Mouse (Mus musculus): ENCODE data around the gene Prickle2. TPM values are rescaled to one million over a fixed set of nuclear protein-coding genes. Genes with fewer than 3 reads are reported as not detected.

Prickle2 gene
- total RNA-seq, 1 experiment from 2014 or later: 9.5 TPM

GRCm38 (mm10) chr6:92512001-92512400 lies 194.0 kb downstream of the Prickle2 start:
- no peak for DNase-seq

- no peak for DNase-seq
These were observed 196.2 kb downstream of the Prickle2 start for GRCm38 (mm10) chr6:92509712-92510111.

- no peak for DNase-seq
These were observed 199.7 kb downstream of the Prickle2 start for GRCm38 (mm10) chr6:92506276-92506675.

GRCm38 (mm10) chr6:92499449-92499848 lies 206.5 kb downstream of the Prickle2 start:
- DNase-seq: peak; percentile 8

- no peak for DNase-seq
These were observed 207.4 kb downstream of the Prickle2 start for GRCm38 (mm10) chr6:92498574-92498973.

- DNase-seq: no peak
These were observed 208.7 kb downstream of the Prickle2 start for GRCm38 (mm10) chr6:92497279-92497678.

- DNase-seq: no peak
These were observed 210.5 kb downstream of the Prickle2 start for GRCm38 (mm10) chr6:92495500-92495899.

- no peak for DNase-seq
These were observed 224.3 kb downstream of the Prickle2 start for GRCm38 (mm10) chr6:92481690-92481956.

GRCm38 (mm10) chr6:92480941-92481689 lies 224.8 kb downstream of the Prickle2 start:
- peak; percentile 59 for DNase-seq

- DNase-seq: no peak
These were observed 227.3 kb downstream of the Prickle2 start for GRCm38 (mm10) chr6:92478612-92479011.

- DNase-seq: no peak
These were observed 228.3 kb downstream of the Prickle2 start for GRCm38 (mm10) chr6:92477621-92478020.

- no peak for DNase-seq
These were observed 236.5 kb downstream of the Prickle2 start for GRCm38 (mm10) chr6:92469456-92469855.

GRCm38 (mm10) chr6:92468892-92469291 lies 237.1 kb downstream of the Prickle2 start:
- DNase-seq: no peak

- no peak for DNase-seq
These were observed 237.6 kb downstream of the Prickle2 start for GRCm38 (mm10) chr6:92468383-92468791.

- DNase-seq: no peak
These were observed 238.6 kb downstream of the Prickle2 start for GRCm38 (mm10) chr6:92467343-92467742.

GRCm38 (mm10) chr6:92465666-92466065 lies 240.3 kb downstream of the Prickle2 start:
- DNase-seq: no peak

- DNase-seq: no peak
These were observed 241.1 kb downstream of the Prickle2 start for GRCm38 (mm10) chr6:92464781-92465337.

GRCm38 (mm10) chr6:92463768-92464167 lies 242.2 kb downstream of the Prickle2 start:
- no peak for DNase-seq

GRCm38 (mm10) chr6:92460750-92461149 lies 245.2 kb downstream of the Prickle2 start:
- no peak for DNase-seq

- DNase-seq: no peak
These were observed 247.9 kb downstream of the Prickle2 start for GRCm38 (mm10) chr6:92458026-92458425.

- no peak for DNase-seq
These were observed 254.5 kb downstream of the Prickle2 start for GRCm38 (mm10) chr6:92451421-92451820.

- no peak for DNase-seq
These were observed 256.0 kb downstream of the Prickle2 start for GRCm38 (mm10) chr6:92449956-92450355.

- no peak for DNase-seq
These were observed 259.3 kb downstream of the Prickle2 start for GRCm38 (mm10) chr6:92446662-92447061.

GRCm38 (mm10) chr6:92441205-92441604 lies 264.8 kb downstream of the Prickle2 start:
- DNase-seq: peak; percentile 69

All from adrenal gland, postnatal 25 days (tissue).